Mouse (Mus musculus) urinary bladder, postnatal 36 days (tissue): ENCODE results near the gene Fezf2.

ENCODE experiments used
- DNase-seq, 2 experiments: peaks; one replicate each; pipeline ENCODE4 v3.0.0; 2022; ENCODE audit warnings: low spot score in 2 of 2, mixed read lengths in 1 of 2

Fezf2 gene

GRCm38 (mm10) chr14:12348089-12348488, at the start of gene Fezf2:
Gene Fezf2, minus strand, starts transcription at chr14:12348189.
- DNase-seq: no peak

- DNase-seq: no peak
Measured at GRCm38 (mm10) chr14:12397561-12397960, 49.6 kb upstream of the Fezf2 start.

- no peak for DNase-seq
Measured at GRCm38 (mm10) chr14:12394318-12394717, 46.3 kb upstream of the Fezf2 start.

GRCm38 (mm10) chr14:12393271-12393861, 45.4 kb upstream of the Fezf2 start:
- DNase-seq: no peak

GRCm38 (mm10) chr14:12391167-12391566, 43.2 kb upstream of the Fezf2 start:
- DNase-seq: peak; percentile 1 to 12

- no peak for DNase-seq
Measured at GRCm38 (mm10) chr14:12388806-12389436, 40.9 kb upstream of the Fezf2 start.

GRCm38 (mm10) chr14:12388192-12388795, 40.3 kb upstream of the Fezf2 start:
- DNase-seq: no peak

GRCm38 (mm10) chr14:12387176-12387575, 39.2 kb upstream of the Fezf2 start:
- no peak for DNase-seq

- DNase-seq: no peak
Measured at GRCm38 (mm10) chr14:12377883-12378282, 29.9 kb upstream of the Fezf2 start.

GRCm38 (mm10) chr14:12377289-12377688, 29.3 kb upstream of the Fezf2 start:
- no peak for DNase-seq

GRCm38 (mm10) chr14:12375451-12375850, 27.5 kb upstream of the Fezf2 start:
- DNase-seq: no peak

- no peak for DNase-seq
Measured at GRCm38 (mm10) chr14:12350271-12350916, 2.4 kb upstream of the Fezf2 start.

GRCm38 (mm10) chr14:12349334-12350090, 1.5 kb upstream of the Fezf2 start:
- DNase-seq: no peak

- no peak for DNase-seq
Measured at GRCm38 (mm10) chr14:12346865-12347600, 956 bp downstream of the Fezf2 start.

- no peak for DNase-seq
Measured at GRCm38 (mm10) chr14:12346011-12346864, 1.8 kb downstream of the Fezf2 start.

- no peak for DNase-seq
Measured at GRCm38 (mm10) chr14:12345241-12345921, 2.6 kb downstream of the Fezf2 start.

GRCm38 (mm10) chr14:12344746-12345240, 3.2 kb downstream of the Fezf2 start:
- no peak for DNase-seq

- no peak for DNase-seq
Measured at GRCm38 (mm10) chr14:12344061-12344745, 3.8 kb downstream of the Fezf2 start.

- no peak for DNase-seq
Measured at GRCm38 (mm10) chr14:12343451-12343941, 4.5 kb downstream of the Fezf2 start.
